Mouse (Mus musculus) spleen, postnatal 36 days (tissue): ENCODE measurements at regions not wholly inside any gene's neighbourhood (a gene's known extent, or its start where the extent isn't known, plus 50 kb on each side); places are given as distances from the start of the nearest gene placed in this dataset.

Experiments used
- DNase-seq, 2 experiments: peaks; one replicate each; pipeline ENCODE4 v3.0.0; 2022; ENCODE audit warnings: low spot score in 2 of 2, mixed read lengths in 1 of 2

- peak; percentile 61 to 64 for DNase-seq
These were observed 113.6 kb downstream of the Zfp36l2 start for GRCm38 (mm10) chr17:84074000-84074782.

- no peak for DNase-seq
These were observed 115.2 kb downstream of the Zfp36l2 start for GRCm38 (mm10) chr17:84072426-84073030.

GRCm38 (mm10) chr17:84071855-84072254, 115.9 kb downstream of the Zfp36l2 start:
- peak in 1 of 2 experiments; percentile 46 for DNase-seq

DNA sequence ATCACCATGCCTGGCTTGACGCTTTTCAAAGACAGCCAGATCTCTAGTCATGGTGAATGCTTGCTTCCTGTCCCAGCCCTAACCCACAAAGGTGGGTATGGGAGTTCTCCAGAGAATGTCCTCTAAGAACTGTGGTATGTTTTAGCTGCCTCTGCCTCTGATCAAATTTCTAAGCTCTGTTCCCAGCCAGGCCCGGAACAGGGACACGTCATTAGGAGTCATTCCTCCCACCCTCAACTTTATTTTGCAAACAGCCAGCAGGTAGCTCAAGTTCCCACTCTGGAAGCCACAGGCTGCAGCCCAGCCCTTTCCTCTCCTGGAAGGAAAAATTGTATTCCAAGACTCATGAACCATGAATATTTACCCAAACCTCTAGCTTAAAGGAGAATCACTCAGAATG, 117.2 kb downstream of the Zfp36l2 start:
- DNase-seq = no peak

- no peak for DNase-seq
These were observed 120.6 kb downstream of the Zfp36l2 start for GRCm38 (mm10) chr17:84067102-84067501.

DNA sequence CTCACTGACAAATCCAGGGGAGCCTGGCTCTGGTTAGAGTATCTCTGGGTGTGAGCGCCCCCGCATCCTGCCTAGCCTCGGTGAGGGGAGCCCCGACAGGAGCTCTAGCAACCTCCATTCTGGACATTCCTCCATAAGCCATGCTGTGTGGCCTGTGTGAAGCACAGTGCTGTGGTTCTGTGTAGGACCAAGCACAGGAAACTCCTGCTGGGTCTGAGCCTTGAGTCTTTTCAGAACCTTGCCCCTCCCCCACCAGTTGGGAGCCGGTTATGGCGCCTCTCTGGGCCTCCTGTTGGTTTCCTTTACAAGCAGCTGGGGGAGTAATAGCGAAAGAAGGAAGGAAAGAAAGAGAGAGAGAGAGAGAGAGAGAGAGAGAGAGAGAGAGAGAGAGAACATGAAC, 124.0 kb downstream of the Zfp36l2 start:
- DNase-seq = no peak

GRCm38 (mm10) chr17:84061621-84062020, 126.1 kb downstream of the Zfp36l2 start:
- peak; percentile 66 to 72 for DNase-seq

DNA sequence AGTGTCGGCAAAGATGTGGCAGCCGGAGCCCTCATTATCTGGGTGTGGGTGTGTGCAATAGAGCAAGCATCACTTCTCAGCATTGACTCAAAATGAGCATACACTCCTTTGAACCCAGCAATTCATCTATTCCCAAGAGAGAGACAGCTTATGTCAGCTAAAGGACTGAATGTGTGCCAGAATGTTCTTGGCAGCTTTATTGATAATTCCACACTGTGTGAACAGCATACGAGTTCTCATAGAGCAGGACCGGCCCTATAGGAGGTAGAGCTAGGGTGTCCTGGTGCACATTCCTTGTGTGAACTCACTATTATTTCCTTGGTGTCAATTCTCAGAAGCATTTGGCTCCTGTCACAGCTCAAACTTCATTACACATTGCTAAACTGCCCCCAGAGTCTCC, 131.3 kb downstream of the Zfp36l2 start:
- no peak for DNase-seq

DNA sequence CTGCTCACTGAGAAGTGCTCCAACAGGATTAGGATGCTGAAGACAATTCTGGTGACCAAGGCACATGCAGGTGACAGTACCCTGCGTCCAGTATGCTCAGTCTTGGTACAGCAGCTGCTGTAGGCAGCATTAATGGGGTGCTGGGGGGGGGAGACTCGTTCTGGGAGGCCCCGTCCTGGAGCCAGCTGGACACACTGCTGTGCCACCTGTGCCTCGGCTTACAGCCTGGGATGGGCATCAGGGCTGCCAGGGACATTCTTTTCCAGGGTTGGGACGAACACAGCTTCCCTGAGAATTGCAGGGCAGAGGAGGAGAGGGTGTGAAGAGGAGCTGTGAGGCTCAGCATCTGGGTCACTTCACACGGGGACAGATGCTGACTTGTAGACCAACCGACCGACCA, 135.3 kb downstream of the Zfp36l2 start:
- no peak for DNase-seq

- DNase-seq = no peak
These were observed 136.5 kb downstream of the Zfp36l2 start for GRCm38 (mm10) chr17:84051212-84051611.

- DNase-seq = no peak
These were observed 139.2 kb downstream of the Zfp36l2 start for GRCm38 (mm10) chr17:84048533-84048932.

GRCm38 (mm10) chr17:84047520-84047919, 140.2 kb downstream of the Zfp36l2 start:
- DNase-seq = no peak

DNA sequence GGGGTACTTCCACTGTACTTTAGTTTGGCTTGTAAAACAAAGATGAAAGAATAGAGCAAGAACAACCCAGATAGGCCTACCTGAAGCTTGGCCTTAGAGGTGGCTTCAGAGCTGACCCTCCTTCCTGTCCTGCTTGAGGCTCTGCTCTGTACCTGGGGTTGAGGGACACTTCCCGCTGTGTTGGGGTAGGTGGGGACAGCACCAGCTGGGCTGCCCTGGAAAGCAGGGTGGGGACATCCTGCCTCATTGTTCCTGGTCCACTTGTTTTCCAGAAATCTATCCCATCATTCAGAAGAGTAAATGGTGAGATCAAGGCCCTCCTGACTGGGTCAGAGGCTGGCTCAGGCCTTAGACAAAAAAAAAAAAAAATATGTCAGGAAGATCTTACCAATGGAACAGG, 141.9 kb downstream of the Zfp36l2 start:
- DNase-seq = no peak

DNA sequence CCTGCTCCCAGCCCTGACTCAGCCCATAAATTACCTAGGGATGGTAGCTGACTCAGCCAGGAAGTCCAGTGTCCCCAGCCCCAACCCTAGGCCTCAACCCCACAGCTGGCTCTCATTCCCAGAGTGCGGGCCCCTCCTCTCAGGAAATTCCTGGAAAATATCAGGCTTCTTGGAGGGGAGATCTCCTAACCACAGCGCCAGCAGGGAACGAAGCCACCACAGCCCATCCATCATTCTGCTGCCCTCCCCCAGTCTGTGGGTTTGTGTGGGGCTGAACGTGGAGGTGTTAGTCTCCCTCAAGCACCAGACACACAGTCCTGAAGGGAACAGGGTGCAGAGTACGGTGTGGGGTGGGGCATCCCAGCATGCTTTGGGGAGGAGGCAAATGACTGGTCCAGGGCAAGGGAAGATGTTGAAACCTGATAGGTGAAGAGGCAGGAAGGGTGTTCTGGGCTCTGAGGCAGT, 143.2 kb downstream of the Zfp36l2 start:
- no peak for DNase-seq

- no peak for DNase-seq
These were observed 144.6 kb downstream of the Zfp36l2 start for GRCm38 (mm10) chr17:84043102-84043501.

DNA sequence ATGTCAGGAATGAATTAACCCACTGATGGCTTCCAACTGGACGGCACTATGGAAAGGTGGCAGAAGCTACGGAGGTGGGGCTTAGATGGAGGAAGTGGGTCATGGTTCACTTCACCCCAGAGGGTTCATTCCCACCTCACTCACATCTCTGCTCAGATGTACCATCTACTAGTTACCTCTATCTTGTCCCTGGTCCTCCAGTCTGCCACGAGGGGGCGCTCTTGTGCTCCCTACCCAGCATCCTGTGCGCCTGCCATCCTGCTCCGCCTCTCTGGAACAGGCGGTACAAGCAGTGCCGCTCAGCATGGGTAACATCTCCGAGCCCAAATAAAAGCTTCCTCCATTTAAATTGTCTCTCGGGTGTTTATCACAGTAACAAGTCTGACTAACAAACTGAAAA, 148.3 kb downstream of the Zfp36l2 start:
- no peak for DNase-seq

DNA sequence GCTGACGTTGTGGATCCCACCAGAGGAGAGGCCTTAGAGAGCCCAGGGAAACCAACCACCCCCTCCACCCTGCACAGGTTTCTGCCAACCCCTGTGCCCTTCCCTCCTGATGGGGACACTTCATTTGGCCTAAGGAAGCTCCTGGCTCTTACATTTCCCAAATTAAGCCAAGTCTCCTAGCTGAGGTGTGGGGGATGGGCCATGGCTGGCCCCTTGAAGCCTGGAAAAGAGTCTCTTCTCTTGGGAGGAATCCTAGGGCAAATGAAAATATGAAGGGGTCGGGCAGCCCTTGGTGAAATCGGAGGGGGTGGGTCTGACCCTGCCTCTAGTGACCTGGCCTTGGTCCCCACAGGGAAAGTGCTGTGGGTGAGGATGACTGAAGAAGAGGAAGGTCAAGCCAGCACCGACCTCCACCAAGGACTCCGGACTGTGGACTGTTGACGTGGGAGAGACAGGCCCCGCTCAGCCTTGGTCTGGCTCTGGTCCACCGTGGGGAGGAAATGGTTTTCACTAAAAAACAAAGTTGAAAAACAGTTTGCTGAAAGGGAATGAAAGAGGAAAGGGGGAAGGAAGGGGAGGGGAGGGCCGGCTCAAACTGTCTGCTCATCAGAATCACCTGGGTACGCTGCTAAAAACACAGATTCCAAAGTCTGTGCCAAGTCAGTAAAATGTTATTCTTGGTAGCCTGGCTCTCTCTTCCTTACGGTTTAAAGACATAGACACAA, 150.0 kb downstream of the Zfp36l2 start:
- no peak for DNase-seq

DNA sequence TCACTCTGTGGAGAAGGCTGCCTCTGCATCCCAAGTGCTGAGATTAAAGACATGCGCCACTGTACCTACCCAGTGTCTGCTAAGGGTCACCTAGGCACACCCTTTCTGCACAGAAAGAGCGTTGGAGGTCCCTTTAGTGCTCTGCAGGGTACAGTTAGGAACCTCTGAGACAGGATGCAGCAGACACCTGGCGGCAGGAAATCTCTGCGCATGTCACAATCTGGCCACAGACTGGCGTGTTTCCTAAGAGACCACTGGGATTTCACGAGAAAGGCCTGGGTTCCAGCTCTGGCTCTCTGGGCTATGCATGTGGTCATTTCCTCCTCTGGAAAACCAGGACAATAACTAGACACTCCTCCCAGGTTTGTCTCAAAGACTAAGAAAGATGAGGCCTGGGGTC, 151.7 kb downstream of the Zfp36l2 start:
- no peak for DNase-seq

- no peak for DNase-seq
These were observed 152.9 kb downstream of the Zfp36l2 start for GRCm38 (mm10) chr17:84034801-84035200.

- DNase-seq = no peak
These were observed 155.3 kb downstream of the Zfp36l2 start for GRCm38 (mm10) chr17:84032441-84032840.

DNA sequence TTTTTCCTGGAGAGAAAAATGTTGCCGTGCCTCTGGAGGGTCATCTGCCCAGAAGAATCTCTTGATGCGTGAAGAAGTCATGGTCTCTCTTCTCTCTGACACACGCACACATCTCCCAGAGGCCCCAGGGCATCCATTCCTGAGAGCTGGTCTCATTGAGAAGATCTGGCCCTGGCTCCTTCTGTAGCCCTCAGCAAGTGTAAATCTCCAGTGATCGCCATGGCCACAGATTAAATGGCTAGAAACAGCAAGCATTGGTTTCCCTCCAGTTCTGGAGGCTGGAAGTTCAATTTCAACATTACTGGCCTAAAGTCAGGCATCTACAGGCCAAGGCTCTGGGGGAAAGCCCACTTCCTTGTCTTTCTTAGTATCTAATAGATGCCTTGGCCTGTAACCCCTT, 155.9 kb downstream of the Zfp36l2 start:
- no peak for DNase-seq

DNA sequence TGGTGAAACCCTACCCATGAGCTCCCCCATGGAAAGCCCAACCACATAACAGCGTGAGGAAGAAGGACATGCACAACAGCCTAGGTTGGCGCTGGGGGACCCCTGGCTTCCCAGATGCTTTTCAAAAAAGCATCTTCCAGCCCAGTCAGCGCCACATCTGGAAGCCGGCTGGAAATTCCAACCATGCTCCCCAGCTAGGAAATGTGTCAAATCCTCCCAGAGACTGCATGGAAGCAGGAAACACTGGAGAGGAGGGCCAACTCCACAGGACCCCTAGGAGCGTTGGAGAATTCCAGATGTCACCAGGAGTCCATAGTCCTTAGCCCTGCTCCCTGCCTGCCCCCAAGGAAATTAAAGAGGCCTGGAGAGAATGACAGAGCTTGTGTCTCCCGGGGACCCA, 156.4 kb downstream of the Zfp36l2 start:
- DNase-seq = no peak

DNA sequence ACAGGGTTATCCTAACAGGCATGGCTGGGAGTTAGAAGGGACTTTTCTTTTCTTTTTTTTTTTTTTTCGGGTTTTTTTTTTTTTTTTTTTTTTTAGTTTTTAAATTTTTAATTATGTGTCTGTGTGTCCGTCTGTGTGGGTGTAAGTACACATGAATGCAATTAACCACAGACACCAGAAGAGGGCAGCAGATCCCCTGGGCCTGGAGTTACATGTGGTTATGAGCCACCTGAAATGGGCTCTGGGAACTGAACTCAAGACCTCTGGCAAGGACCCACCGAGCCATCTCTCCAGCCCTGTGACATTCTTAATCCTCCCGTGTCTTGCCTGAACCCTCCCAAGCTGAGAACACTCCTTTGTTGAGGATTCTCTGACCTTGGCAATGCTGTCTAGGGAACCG, 157.0 kb downstream of the Zfp36l2 start:
- no peak for DNase-seq
